Comparison of ENCODE assay signal across 24 mouse cellular contexts in the genomic region with DNA sequence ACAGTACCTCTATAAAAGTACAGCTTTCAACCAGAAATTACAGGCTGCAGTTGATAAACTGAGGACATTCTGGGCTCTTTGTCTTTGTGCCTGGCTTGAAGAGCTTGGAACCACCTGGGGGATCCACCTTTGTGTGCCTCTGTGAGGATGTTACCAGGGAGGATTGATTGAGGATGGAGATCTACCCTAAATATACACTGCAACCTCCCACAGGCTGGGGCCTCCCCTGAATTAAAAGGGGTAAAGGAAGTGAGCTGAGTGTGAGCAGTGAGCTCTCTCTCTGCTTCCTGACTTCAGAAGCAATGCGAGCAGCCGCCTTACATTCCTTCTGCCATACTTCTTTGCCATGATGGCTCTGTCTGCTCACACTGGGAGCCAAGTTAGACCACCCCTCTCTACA. TPM values are rescaled to one million over a fixed set of nuclear protein-coding genes. Genes with fewer than 3 reads are reported as not detected.
A peak's percentile ranks its signal among the peaks of the same experiment; 100 is the strongest.
DNase-seq lines count a peak whose midpoint lies in the region; ATAC-seq and TF ChIP-seq lines count a peak whose summit lies in the region.
"Had no signal": no experiment of that assay in that cellular context is flagged by ENCODE, and none has a peak within 500 bp of the region (broad histone marks: within the 10 kb centered on the region; RNA-seq: fewer than 3 reads in every experiment).

No protein-coding gene starts in this region.

- no peak for DNase-seq in forebrain, embryonic 10.5 days (ENCODE audit: extremely low spot score, low spot score)
- DNase-seq in forebrain, postnatal 0 days, result no peak
- DNase-seq in CD4-positive, CD25-positive, alpha-beta regulatory T cell, adult 2 months (ENCODE audit: low read depth, low spot score), result peak; percentile 24
- DNase-seq in embryonic facial prominence, embryonic 11.5 days (ENCODE audit: low spot score), result no peak
- DNase-seq in limb, embryonic 10.5 days (ENCODE audit: low spot score), result no peak
- DNase-seq in left cerebral cortex, adult 2 months (ENCODE audit: extremely low spot score in 1 of 2, low spot score in 2 of 2), result no peak
- DNase-seq in embryo, embryonic 10.5 days (ENCODE audit: low spot score), result no peak
- no peak for DNase-seq in lung, postnatal 4 days
- DNase-seq: adrenal gland, adult 2 months; adrenal gland, postnatal 25 days; B cell, adult 2 months; cerebellum, adult 18-20 months; cerebellum, postnatal 10 days; heart, adult 18-20 months; heart, postnatal 10 days had no signal

- no peaks in the 10 kb centered on the region for H3K27me3 ChIP-seq in forebrain, embryonic 10.5 days (ENCODE audit: poor library complexity, severe bottlenecking)
- H3K27me3 ChIP-seq in forebrain, postnatal 0 days (ENCODE audit: insufficient read depth, low read length), result no peaks in the 10 kb centered on the region
- no peaks in the 10 kb centered on the region for H3K27me3 ChIP-seq in embryonic facial prominence, embryonic 11.5 days (ENCODE audit: control insufficient read depth, insufficient read depth, low read length)
- H3K27me3 ChIP-seq in limb, embryonic 10.5 days (ENCODE audit: low read depth, poor library complexity, severe bottlenecking), result no peaks in the 10 kb centered on the region
- H3K27me3 ChIP-seq: CH12.LX; embryonic facial prominence, embryonic 15.5 days; Patski had no signal

- no peak overlapping the region for H3K4me2 ChIP-seq in forebrain, postnatal 0 days (ENCODE audit: low read depth)
- H3K4me2 ChIP-seq in embryonic facial prominence, embryonic 11.5 days (ENCODE audit: low read depth, low read length), result no peak overlapping the region; the same call in 1 of the 2 replicates
- H3K4me2 ChIP-seq: embryonic facial prominence, embryonic 15.5 days; forebrain, embryonic 12.5 days; hindbrain, embryonic 14.5 days had no signal

- H3K27ac ChIP-seq in forebrain, embryonic 10.5 days, result peak overlapping the region; percentile 26; the same call in 1 of the 2 replicates
- H3K27ac ChIP-seq in forebrain, postnatal 0 days (ENCODE audit: low read depth, low read length), result no peak overlapping the region
- H3K27ac ChIP-seq in embryonic facial prominence, embryonic 11.5 days (replicated peaks; ENCODE audit: low read depth, low read length), result no peak overlapping the region
- H3K27ac ChIP-seq in limb, embryonic 10.5 days, result peak overlapping the region; percentile 83
- H3K27ac ChIP-seq in left cerebral cortex, adult 2 months, result no peak overlapping the region
- H3K27ac ChIP-seq: forebrain, embryonic 12.5 days; heart, embryonic 10.5 days; hindbrain, embryonic 14.5 days had no signal

- no peak for ATAC-seq in forebrain, postnatal 0 days
- no peak for ATAC-seq in embryonic facial prominence, embryonic 11.5 days (replicated peaks; ENCODE audit: insufficient number of reproducible peaks, low FRiP score, low TSS enrichment, low read depth)
- ATAC-seq: forebrain, embryonic 16.5 days; intestine, postnatal 0 days; Patski had no signal

- no peak for TF ChIP-seq CTCF in forebrain, postnatal 0 days (IDR thresholded peaks at IDR 0.05; ENCODE audit: low read depth)
- TF ChIP-seq CTCF in left cerebral cortex, adult 2 months (IDR thresholded peaks at IDR 0.05), result no peak

- 87% methylated on average over 2 of the region's 2 CpGs for WGBS in forebrain, embryonic 10.5 days
- WGBS in forebrain, postnatal 0 days, result 93% methylated on average over 2 of the region's 2 CpGs
- WGBS in embryonic facial prominence, embryonic 11.5 days, result 82% methylated on average over 2 of the region's 2 CpGs
- WGBS in limb, embryonic 10.5 days, result 87% methylated on average over 2 of the region's 2 CpGs

- H3K4me3 ChIP-seq in forebrain, embryonic 10.5 days, result no peak overlapping the region
- no peak overlapping the region for H3K4me3 ChIP-seq in forebrain, postnatal 0 days (ENCODE audit: low read depth, low read length)
- H3K4me3 ChIP-seq in embryonic facial prominence, embryonic 11.5 days (ENCODE audit: low read depth, low read length), result no peak overlapping the region
- no peak overlapping the region for H3K4me3 ChIP-seq in limb, embryonic 10.5 days
- no peak overlapping the region for H3K4me3 ChIP-seq in left cerebral cortex, adult 2 months
- H3K4me3 ChIP-seq: embryonic facial prominence, embryonic 15.5 days; erythroblast, embryonic 14.5 days; forebrain, embryonic 12.5 days; heart, embryonic 10.5 days had no signal

- peaks cover 21% of the 10 kb centered on the region for H3K4me1 ChIP-seq in forebrain, embryonic 10.5 days
- H3K4me1 ChIP-seq in forebrain, postnatal 0 days (ENCODE audit: insufficient read depth), result 0 out of 2 replicates have a peak, but pooled peaks cover 5% of the 10 kb centered on the region
- H3K4me1 ChIP-seq in embryonic facial prominence, embryonic 11.5 days (ENCODE audit: control insufficient read depth, insufficient read depth, low read length), result peaks cover 2% of the 10 kb centered on the region
- peaks cover 45% of the 10 kb centered on the region for H3K4me1 ChIP-seq in limb, embryonic 10.5 days
- H3K4me1 ChIP-seq: heart, embryonic 10.5 days had no signal

- no peaks in the 10 kb centered on the region for H3K36me3 ChIP-seq in forebrain, embryonic 10.5 days (replicated peaks)
- no peaks in the 10 kb centered on the region for H3K36me3 ChIP-seq in forebrain, postnatal 0 days (ENCODE audit: insufficient read depth)
- H3K36me3 ChIP-seq in embryonic facial prominence, embryonic 11.5 days (replicated peaks; ENCODE audit: control insufficient read depth, insufficient read depth, low read depth, low read length), result no peaks in the 10 kb centered on the region
- no peaks in the 10 kb centered on the region for H3K36me3 ChIP-seq in limb, embryonic 10.5 days
- H3K36me3 ChIP-seq: embryonic facial prominence, embryonic 15.5 days; forebrain, embryonic 12.5 days; heart, embryonic 10.5 days had no signal

- no peaks in the 10 kb centered on the region for H3K9me3 ChIP-seq in forebrain, embryonic 10.5 days
- H3K9me3 ChIP-seq in forebrain, postnatal 0 days (ENCODE audit: low read length), result no peaks in the 10 kb centered on the region
- no peaks in the 10 kb centered on the region for H3K9me3 ChIP-seq in embryonic facial prominence, embryonic 11.5 days (replicated peaks; ENCODE audit: control insufficient read depth, low read length)
- H3K9me3 ChIP-seq in limb, embryonic 10.5 days (replicated peaks), result no peaks in the 10 kb centered on the region
- H3K9me3 ChIP-seq: embryonic facial prominence, embryonic 15.5 days; forebrain, embryonic 12.5 days; heart, embryonic 10.5 days had no signal

- H3K9ac ChIP-seq in forebrain, postnatal 0 days, result no peak overlapping the region
- 0 out of 2 replicates have a peak overlapping the region, but pooled peaks have one; percentile 11 for H3K9ac ChIP-seq in embryonic facial prominence, embryonic 11.5 days (replicated peaks; ENCODE audit: low read length)
- H3K9ac ChIP-seq: embryonic facial prominence, embryonic 15.5 days; forebrain, embryonic 12.5 days; hindbrain, embryonic 14.5 days had no signal

- intact Hi-C loops in left cerebral cortex, adult 2 months (cut with DNase I), result no loop called here

RNA-seq across cellular contexts. Expression of a gene that starts 10.4 kb away (rescaled TPM):
- 1.7 and 2.3 TPM in 2 replicates for polyA plus RNA-seq in forebrain, embryonic 10.5 days (2016; fragmentation: Nextera tagmentation; extraction: Ambion mirVana)
- total RNA-seq in forebrain, postnatal 0 days (2014; rRNA removed), result 8.8 and 10.6 TPM in 2 replicates
- 2.4 and 2.8 TPM in 2 replicates for polyA plus RNA-seq in forebrain, postnatal 0 days (2015; fragmentation: Nextera tagmentation; extraction: Ambion mirVana)
- polyA plus RNA-seq in embryonic facial prominence, embryonic 11.5 days (2014; fragmentation: Nextera tagmentation; extraction: Ambion mirVana), result 5.5 and 8.2 TPM in 2 replicates
- 3.9 and 6.4 TPM in 2 replicates for polyA plus RNA-seq in limb, embryonic 10.5 days (2016; fragmentation: Nextera tagmentation; extraction: Ambion mirVana)
- total RNA-seq in left cerebral cortex, adult 2 months (2021), result 10 to 100 TPM; 19.3 to 19.5 TPM
- polyA plus RNA-seq: erythroblast, embryonic 14.5 days had no signal

Comparison
In these comparisons a context has a peak if more than half of its experiments do, and no peak if none do; other contexts are left out.
1. H3K27ac ChIP-seq: peak in forebrain, embryonic 10.5 days (single experiment) and limb, embryonic 10.5 days (single experiment); none in forebrain, postnatal 0 days (single experiment), embryonic facial prominence, embryonic 11.5 days (single experiment) and left cerebral cortex, adult 2 months (single experiment).